Mouse (Mus musculus) heart, embryonic 10.5 days (tissue): ENCODE results near the gene Ralb. TPM values are rescaled to one million over a fixed set of nuclear protein-coding genes. Genes with fewer than 3 reads are reported as not detected.
A peak's percentile ranks its signal among the peaks of the same experiment; 100 is the strongest.

Experiments used
- DNase-seq: peaks from one replicate; pipeline ENCODE4 v3.0.0-alpha.2; 2017; ENCODE audit warnings: low spot score
- H3K27ac ChIP-seq: fragments of 300-500 bp; sonication (generic); 2 replicates; pipeline ENCODE4 v1.5.1; 2016; ENCODE audit warnings: mild to moderate bottlenecking
- H3K27me3 ChIP-seq: fragments of 300-500 bp; sonication (generic); 2 replicates; pipeline ENCODE4 v1.6.1; 2016; ENCODE audit warnings: mild to moderate bottlenecking; ENCODE audit not compliant: poor library complexity, insufficient read depth, severe bottlenecking
- H3K36me3 ChIP-seq: fragments of 300-500 bp; sonication (generic); 2 replicates; pipeline ENCODE4 v1.6.1; 2016; ENCODE audit warnings: mild to moderate bottlenecking, moderate library complexity
- H3K4me1 ChIP-seq: fragments of 300-500 bp; sonication (generic); 2 replicates; pipeline ENCODE4 v1.6.1; 2016; ENCODE audit warnings: mild to moderate bottlenecking
- H3K4me3 ChIP-seq: fragments of 300-500 bp; sonication (generic); 2 replicates; pipeline ENCODE4 v1.5.1; 2016; ENCODE audit warnings: mild to moderate bottlenecking, moderate library complexity
- H3K9me3 ChIP-seq: fragments of 300-500 bp; sonication (generic); 2 replicates; pipeline ENCODE4 v1.6.1; 2016; ENCODE audit warnings: mild to moderate bottlenecking, moderate library complexity
- WGBS: fragments of 180-500 bp; shearing (Covaris S2); methylation state at CpG from one replicate; pipeline ENCODE4 v1.1.7; 2016; 5-methylcytosine and 5-hydroxymethylcytosine counted together
- polyA plus RNA-seq: library from polyadenylated mRNA; unstranded; fragments of >200 nt; fragmentation: Nextera tagmentation; extraction: Ambion mirVana; gene quantifications from 2 replicates; pipeline ENCODE4 v1.2.1, GENCODE M21; 2016

The Ralb gene
- polyA plus RNA-seq, 1 experiment from 2014 or later, result 176 TPM

GRCm38 (mm10) chr1:119482891-119483290 lies 21.7 kb downstream of the Ralb start:
- H3K9me3 ChIP-seq, result no peaks in the 10 kb centered on the region
- WGBS, result 51% methylated on average over 3 of the region's 3 CpGs
- H3K4me1 ChIP-seq, result peaks cover 45% of the 10 kb centered on the region
- H3K36me3 ChIP-seq, result peaks cover 36% of the 10 kb centered on the region
- no peaks in the 10 kb centered on the region for H3K27me3 ChIP-seq
- H3K27ac ChIP-seq, result no peak overlapping the region
- DNase-seq, result no peak
- H3K4me3 ChIP-seq, result no peak overlapping the region

GRCm38 (mm10) chr1:119481205-119481932 lies 23.2 kb downstream of the Ralb start:
- Histone ChIP-seq H3K9me3 (no peaks in the 10 kb centered on the region), H3K27me3 (no peaks in the 10 kb centered on the region), H3K4me1 (peaks cover 33% of the 10 kb centered on the region), H3K36me3 (peaks cover 52% of the 10 kb centered on the region), H3K4me3 (no peak overlapping the region), H3K27ac (no peak overlapping the region)
- WGBS, result 90% methylated on average over 7 of the region's 7 CpGs
- no peak for DNase-seq

GRCm38 (mm10) chr1:119480678-119481077 lies 23.9 kb downstream of the Ralb start:
- H3K9me3 ChIP-seq, result no peaks in the 10 kb centered on the region
- no peaks in the 10 kb centered on the region for H3K27me3 ChIP-seq
- H3K36me3 ChIP-seq, result peaks cover 59% of the 10 kb centered on the region
- peaks cover 26% of the 10 kb centered on the region for H3K4me1 ChIP-seq
- H3K4me3 ChIP-seq, result no peak overlapping the region
- WGBS, result 94% methylated on average over 8 of the region's 8 CpGs
- no peak for DNase-seq
- H3K27ac ChIP-seq, result no peak overlapping the region

GRCm38 (mm10) chr1:119479641-119480040 lies 25.0 kb downstream of the Ralb start:
- Histone ChIP-seq H3K27ac (no peak overlapping the region), H3K4me3 (no peak overlapping the region), H3K9me3 (no peaks in the 10 kb centered on the region), H3K4me1 (peaks cover 22% of the 10 kb centered on the region), H3K27me3 (no peaks in the 10 kb centered on the region), H3K36me3 (peaks cover 69% of the 10 kb centered on the region)
- 70% methylated on average over 4 of the region's 4 CpGs for WGBS
- DNase-seq, result no peak

- 77% methylated on average over 7 of the region's 7 CpGs for WGBS
- no peaks in the 10 kb centered on the region for H3K9me3 ChIP-seq
- no peak for DNase-seq
- H3K4me3 ChIP-seq, result no peak overlapping the region
- peaks cover 21% of the 10 kb centered on the region for H3K4me1 ChIP-seq
- H3K27me3 ChIP-seq, result no peaks in the 10 kb centered on the region
- H3K36me3 ChIP-seq, result peaks cover 71% of the 10 kb centered on the region
- no peak overlapping the region for H3K27ac ChIP-seq
These were observed 27.7 kb downstream of the Ralb start for GRCm38 (mm10) chr1:119476905-119477353.

- no peak for DNase-seq
- peaks cover 27% of the 10 kb centered on the region for H3K4me1 ChIP-seq
- H3K27ac ChIP-seq, result no peak overlapping the region
- WGBS, result 84% methylated on average over 7 of the region's 7 CpGs
- H3K36me3 ChIP-seq, result peaks cover 75% of the 10 kb centered on the region
- H3K4me3 ChIP-seq, result no peak overlapping the region
- no peaks in the 10 kb centered on the region for H3K27me3 ChIP-seq
- H3K9me3 ChIP-seq, result no peaks in the 10 kb centered on the region
These were observed 29.9 kb downstream of the Ralb start for GRCm38 (mm10) chr1:119474671-119475070.

- DNase-seq, result no peak
- H3K9me3 ChIP-seq, result no peaks in the 10 kb centered on the region
- no peak overlapping the region for H3K4me3 ChIP-seq
- peaks cover 27% of the 10 kb centered on the region for H3K4me1 ChIP-seq
- H3K36me3 ChIP-seq, result peaks cover 82% of the 10 kb centered on the region
- 17% methylated on average over 11 of the region's 11 CpGs for WGBS
- no peaks in the 10 kb centered on the region for H3K27me3 ChIP-seq
- peak overlapping the region; percentile 59; the same call in 1 of the 2 replicates for H3K27ac ChIP-seq
These were observed 31.9 kb downstream of the Ralb start for GRCm38 (mm10) chr1:119472648-119473047.

- WGBS, result 42% methylated on average over 14 of the region's 14 CpGs
- H3K27me3 ChIP-seq, result no peaks in the 10 kb centered on the region
- H3K36me3 ChIP-seq, result peaks cover 74% of the 10 kb centered on the region
- H3K4me3 ChIP-seq, result no peak overlapping the region
- H3K9me3 ChIP-seq, result no peaks in the 10 kb centered on the region
- no peak for DNase-seq
- H3K4me1 ChIP-seq, result peaks cover 30% of the 10 kb centered on the region
- H3K27ac ChIP-seq, result no peak overlapping the region
These were observed 32.7 kb downstream of the Ralb start for GRCm38 (mm10) chr1:119471793-119472396.

GRCm38 (mm10) chr1:119463386-119463785 lies 41.2 kb downstream of the Ralb start:
- H3K27ac ChIP-seq, result no peak overlapping the region
- H3K4me3 ChIP-seq, result no peak overlapping the region
- peaks cover 4% of the 10 kb centered on the region; the same call in 1 of the 2 replicates for H3K36me3 ChIP-seq
- no peaks in the 10 kb centered on the region for H3K9me3 ChIP-seq
- 43% methylated on average over 2 of the region's 2 CpGs for WGBS
- peaks cover 15% of the 10 kb centered on the region for H3K4me1 ChIP-seq
- DNase-seq, result no peak
- no peaks in the 10 kb centered on the region for H3K27me3 ChIP-seq

- Histone ChIP-seq H3K4me3 (no peak overlapping the region), H3K27ac (no peak overlapping the region), H3K27me3 (peaks cover 14% of the 10 kb centered on the region), H3K9me3 (no peaks in the 10 kb centered on the region), H3K36me3 (no peaks in the 10 kb centered on the region), H3K4me1 (peaks cover 11% of the 10 kb centered on the region; the same call in 1 of the 2 replicates)
- DNase-seq, result no peak
- 92% methylated on average over 2 of the region's 2 CpGs for WGBS
These were observed 44.5 kb downstream of the Ralb start for GRCm38 (mm10) chr1:119460062-119460461.

- Histone ChIP-seq H3K27me3 (peaks cover 14% of the 10 kb centered on the region), H3K9me3 (no peaks in the 10 kb centered on the region), H3K36me3 (no peaks in the 10 kb centered on the region), H3K4me3 (no peak overlapping the region; the same call in 1 of the 2 replicates), H3K27ac (no peak overlapping the region), H3K4me1 (peaks cover 11% of the 10 kb centered on the region; the same call in 1 of the 2 replicates)
- peak; percentile 81 for DNase-seq
- WGBS, result 16% methylated on average over 10 of the region's 10 CpGs
These were observed 46.5 kb downstream of the Ralb start for GRCm38 (mm10) chr1:119457993-119458605.

- peaks cover 14% of the 10 kb centered on the region for H3K27me3 ChIP-seq
- H3K9me3 ChIP-seq, result no peaks in the 10 kb centered on the region
- no peaks in the 10 kb centered on the region for H3K36me3 ChIP-seq
- H3K27ac ChIP-seq, result no peak overlapping the region
- DNase-seq, result no peak
- peaks cover 10% of the 10 kb centered on the region; the same call in 1 of the 2 replicates for H3K4me1 ChIP-seq
- 42% methylated on average over 5 of the region's 5 CpGs for WGBS
- peak overlapping the region; percentile 23; the same call in 1 of the 2 replicates for H3K4me3 ChIP-seq
These were observed 47.1 kb downstream of the Ralb start for GRCm38 (mm10) chr1:119457528-119457855.
